Mouse (Mus musculus) thymus, postnatal 10 days (tissue): ENCODE measurements around the gene D230025D16Rik.
A peak's percentile ranks its signal among the peaks of the same experiment; 100 is the strongest.
"Not testable (repeated sequence)": the region's sequence is repeated elsewhere in the genome, so short reads cannot be mapped to it uniquely, and the experiment has no call there.

Source experiments
- DNase-seq, 2 experiments: peaks; one replicate each; pipeline ENCODE4 v3.0.0; 2021; ENCODE audit warnings: low spot score in 2 of 2

The D230025D16Rik gene

DNA sequence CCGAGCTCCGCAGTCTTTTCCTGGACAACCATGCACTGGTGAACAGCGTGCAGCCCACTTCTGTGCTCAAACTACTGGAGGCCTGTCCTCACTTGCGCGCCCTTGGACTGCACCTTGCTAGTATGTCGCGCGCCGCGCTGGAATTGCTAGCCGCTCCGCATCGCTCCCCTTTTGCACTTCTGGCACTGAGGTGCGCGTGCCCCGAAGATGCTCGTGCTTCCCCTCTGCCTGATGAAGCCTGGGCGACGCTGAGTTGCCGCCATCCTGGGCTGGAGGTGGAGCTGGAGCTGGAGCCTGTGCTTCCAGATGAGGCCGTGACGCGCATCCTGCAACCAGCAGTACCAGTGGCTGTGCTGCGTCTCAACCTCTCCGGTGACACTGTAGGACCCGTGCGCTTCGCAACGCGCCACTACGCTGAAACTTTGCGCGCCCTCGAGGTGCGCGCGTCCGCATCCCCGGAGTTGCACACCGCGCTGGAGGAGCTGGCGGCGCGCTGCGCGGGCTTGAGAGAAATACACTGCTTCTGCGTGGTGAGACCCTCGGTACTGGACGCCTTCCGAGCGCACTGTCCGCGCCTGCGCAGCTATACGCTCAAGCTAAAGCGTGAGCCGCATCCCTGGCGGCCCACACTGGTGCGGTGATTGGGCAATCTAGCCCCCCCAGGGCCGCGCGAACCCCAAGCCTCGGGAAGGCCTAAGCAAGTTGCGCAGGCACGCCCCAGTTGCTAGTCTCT is 43.6 kb downstream of the D230025D16Rik start:
- DNase-seq: no peak

DNA sequence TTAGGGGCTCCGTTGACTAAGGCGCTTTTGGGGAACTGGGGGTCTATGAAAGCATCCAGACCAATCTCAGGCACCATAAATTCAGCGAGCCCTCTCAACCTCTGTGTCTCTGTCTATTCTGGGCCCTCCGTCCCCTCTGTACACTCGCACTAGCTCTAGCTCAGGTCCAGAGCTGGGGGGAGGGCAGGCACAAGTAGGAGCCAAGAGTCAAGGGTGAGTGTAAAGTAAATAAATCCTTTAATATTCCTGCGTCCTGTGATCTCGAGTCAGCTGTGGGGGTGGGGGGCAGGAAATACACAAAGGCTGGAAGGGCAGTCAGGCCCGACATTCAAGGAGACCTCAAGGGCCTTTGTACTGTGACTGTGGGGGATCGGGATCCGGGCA is 44.1 kb downstream of the D230025D16Rik start:
- no peak for DNase-seq

DNA sequence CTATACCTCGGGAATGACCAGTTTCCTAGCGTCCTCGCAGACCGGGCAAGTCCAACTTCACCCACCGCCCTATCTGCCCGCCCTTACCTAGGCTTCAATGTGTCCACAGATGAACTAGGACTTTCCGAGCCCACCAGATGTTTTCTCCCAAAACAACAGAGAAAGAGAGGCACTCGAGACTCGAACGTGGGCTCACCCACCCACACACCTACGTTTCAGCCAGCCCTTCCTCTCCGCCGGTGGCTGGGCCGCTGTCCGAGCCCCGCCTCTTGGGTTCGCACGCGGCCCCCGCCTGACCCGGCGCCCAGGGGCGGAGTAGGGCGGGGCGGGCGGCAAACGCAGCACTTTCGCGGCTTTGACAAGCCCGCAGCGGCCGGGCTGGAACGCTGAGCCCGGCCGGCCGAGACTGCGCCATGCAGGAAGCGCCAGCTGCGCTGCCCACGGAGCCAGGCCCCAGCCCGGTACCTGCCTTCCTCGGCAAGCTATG is 44.6 kb downstream of the D230025D16Rik start, which contains the start of gene Hsf4:
TSS of gene Hsf4 (plus strand) at position 341 of the 487 bp plus-strand sequence.
- DNase-seq: no peak

DNA sequence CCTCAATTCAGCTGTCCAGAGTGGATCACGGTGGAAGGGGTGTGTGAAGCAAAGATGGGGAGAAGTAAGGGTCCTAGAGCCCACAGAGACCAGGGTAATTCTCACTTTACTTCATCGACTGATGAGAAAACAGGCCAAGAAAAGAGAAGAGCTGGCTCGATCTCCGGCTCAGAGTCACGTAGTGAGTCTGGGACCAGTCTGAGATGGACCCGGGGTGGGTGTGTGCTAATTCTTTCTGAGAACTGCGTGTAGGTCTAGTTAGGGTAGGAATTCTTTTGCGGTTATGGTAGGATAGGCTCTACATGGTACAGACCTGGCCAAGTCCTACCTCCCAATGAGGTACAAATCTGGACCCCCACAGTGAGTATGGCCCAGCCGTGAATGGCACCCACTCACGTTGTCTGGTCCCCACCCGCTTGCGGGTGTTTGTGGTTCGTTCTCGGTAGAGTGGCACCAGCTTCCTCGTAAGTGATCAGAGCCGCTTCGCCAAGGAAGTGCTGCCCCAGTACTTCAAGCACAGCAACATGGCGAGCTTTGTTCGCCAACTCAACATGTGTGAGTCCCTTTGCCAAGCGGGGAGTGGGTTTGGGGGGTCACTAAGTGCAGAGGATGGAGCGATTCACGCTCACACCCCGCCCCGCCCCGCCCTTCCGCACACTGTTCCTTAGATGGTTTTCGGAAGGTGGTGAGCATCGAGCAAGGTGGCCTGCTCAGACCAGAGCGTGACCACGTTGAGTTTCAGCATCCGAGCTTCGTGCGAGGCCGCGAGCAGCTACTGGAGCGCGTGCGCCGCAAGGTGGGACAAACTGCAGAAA is 45.4 kb downstream of the D230025D16Rik start:
- DNase-seq: no peak

DNA sequence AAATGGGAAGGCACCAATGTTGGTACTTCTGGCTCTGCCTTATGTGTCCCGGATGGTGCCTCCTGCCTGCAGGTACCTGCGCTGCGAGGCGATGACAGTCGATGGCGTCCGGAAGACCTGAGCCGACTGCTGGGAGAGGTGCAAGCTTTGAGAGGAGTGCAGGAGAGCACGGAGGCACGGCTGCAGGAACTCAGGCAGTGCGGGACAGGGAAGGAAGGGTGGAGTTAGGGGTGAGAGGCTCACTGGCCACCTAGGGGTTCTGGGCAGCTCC is 45.9 kb downstream of the D230025D16Rik start:
- DNase-seq: no peak

DNA sequence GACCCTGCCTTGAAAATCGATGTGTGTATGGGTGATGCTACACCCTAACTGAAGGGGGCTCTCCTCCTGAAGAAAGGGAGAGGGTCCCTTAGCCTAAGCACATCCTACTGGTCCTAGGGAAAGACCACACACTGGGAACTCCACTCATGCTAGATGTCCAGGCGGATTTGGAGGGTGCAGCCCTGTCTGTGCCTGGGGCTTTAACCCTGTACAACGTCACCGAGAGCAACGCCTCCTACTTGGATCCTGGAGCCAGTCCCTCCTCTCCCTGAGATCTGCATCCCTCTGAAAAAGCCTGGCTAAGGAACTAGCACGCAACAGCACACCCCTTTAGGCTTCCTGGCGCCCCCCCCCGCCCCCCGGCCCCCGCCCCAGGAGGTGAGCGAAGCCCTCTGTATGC is 50.4 kb downstream of the D230025D16Rik start:
- DNase-seq: no peak

DNA sequence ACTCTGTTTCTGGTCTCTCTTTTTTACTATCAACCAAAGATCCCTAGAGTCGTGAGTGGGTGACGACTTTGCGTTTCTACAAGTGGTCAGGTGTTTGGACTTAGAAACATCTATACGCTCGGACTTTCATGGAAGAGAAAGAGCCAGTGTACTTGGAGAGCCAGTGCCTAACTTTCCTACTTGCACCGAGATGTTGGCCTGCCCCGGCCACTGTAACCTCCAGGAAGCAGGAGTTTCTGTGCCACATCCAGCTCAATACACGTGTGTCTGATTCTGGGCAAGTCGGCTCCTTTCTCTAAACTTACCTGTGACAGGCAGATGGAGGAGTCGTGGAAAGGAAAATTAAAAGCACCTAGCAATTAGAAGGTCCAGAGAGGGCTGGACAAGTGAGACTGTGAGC is 50.9 kb downstream of the D230025D16Rik start, which contains the start of gene Nol3:
TSS of gene Nol3 (plus strand) at position 301 of the 400 bp plus-strand sequence.
- DNase-seq: no peak

DNA sequence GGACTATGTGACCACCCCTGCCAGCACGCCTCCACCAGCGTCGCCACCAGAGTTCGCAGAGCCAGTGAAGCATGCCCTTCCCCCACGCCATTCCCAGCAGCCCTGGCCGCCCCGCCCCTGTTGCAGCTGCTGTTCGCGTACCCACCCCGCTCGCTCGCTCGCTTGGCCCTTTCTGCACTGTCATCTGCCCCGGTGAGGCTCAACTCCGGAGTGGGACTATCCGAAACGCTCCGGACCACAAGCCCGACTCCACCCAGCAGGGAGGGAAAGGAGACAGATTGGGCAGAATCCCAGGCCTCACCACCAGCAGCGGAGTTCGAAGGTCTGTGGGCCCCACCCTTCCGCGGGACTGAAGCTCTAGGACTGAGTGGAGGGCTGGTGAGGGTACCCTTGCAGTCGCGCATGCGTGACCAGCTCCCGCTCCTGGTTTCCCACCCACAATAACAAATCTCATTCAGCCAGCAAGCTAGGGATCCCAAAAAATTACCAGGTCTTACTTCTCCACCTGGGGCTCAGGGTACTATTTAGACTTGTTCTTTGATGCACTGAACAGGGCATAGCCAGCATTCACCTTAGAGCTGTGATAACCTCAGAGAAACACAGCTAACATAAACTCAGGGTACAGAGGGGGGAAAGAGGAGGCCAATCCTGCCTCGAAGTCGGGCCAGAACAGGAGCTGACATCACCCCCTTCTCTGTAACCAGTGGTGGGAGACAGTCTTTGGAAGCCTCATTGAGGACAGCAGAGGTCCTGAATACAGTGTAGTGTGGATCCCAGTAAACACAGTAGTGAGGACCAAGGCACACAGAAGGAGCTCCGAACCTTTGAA is 51.6 kb downstream of the D230025D16Rik start:
- peak in 1 of 2 experiments; percentile 36 for DNase-seq

DNA sequence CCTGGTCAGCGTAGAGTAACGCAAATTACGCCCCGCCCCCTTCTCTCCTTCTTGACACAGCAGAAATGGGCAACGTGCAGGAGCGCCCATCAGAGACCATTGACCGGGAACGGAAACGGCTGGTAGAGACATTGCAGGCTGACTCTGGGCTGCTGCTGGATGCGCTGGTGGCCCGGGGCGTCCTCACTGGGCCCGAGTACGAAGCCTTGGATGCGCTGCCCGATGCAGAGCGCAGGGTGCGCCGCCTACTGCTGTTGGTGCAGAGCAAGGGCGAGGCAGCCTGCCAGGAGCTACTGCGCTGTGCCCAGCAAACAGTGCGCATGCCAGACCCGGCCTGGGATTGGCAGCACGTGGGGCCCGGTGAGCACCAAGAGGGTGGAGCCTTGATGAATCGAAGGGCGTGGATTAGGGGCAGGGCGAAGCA is 54.0 kb downstream of the D230025D16Rik start:
- DNase-seq: no peak

DNA sequence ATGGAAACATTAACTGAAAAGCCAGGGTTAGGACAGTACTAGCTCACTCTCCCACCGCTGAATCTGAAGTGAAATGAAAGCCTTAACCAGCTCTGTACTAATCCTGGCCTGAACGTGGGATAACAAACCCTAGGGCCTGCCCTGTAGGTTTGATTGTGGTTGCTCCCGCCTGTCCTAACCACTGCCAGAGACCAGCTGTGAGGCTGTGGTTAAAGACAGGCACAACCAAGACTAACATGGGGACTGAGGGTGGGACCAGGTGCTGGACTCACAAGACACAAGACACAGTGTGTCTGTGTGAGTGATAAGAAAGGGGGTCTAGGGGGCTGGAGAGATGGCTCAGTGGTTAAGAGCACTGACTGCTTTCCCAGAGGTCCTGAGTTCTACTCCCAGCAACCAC is 55.6 kb downstream of the D230025D16Rik start:
- DNase-seq: no peak

DNA sequence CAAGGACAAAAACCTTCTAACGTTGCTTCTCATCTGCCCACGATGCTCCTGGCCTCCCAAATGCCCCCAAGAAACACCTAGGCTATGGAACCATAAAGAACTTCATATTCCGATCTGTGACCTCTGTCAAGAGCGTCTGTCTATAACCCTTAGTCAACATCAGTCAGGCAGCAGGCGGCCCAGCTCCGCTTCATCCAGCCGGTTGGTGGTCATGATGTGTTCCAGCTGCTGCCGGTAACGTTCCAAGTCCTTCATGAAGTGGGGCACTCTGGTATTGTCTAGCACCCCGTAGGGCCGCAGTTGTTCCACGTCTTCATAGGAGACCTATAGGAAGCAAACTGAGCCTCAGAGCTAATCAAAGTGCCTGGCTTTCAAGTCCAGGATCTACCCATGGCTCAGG is 56.9 kb downstream of the D230025D16Rik start:
- DNase-seq: no peak

DNA sequence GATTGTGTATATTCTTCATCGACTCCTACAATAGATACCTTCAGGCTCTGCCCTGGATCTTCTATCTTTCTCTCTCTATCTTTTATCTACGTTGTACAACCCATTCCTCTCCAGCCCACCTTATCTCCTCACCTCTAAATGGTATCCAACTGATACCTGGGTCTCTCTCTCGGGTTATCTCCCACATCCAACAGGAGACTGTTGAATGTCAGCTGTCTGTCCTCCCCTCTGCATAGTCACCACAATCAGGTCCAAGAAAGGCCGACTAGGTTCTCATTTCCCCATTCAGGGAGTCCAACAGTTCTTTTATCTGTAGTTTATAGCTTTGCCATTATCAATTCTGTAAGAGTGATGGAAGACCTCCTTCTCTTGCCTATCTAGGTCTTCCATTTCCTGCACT is 57.3 kb downstream of the D230025D16Rik start:
- no peak for DNase-seq

DNA sequence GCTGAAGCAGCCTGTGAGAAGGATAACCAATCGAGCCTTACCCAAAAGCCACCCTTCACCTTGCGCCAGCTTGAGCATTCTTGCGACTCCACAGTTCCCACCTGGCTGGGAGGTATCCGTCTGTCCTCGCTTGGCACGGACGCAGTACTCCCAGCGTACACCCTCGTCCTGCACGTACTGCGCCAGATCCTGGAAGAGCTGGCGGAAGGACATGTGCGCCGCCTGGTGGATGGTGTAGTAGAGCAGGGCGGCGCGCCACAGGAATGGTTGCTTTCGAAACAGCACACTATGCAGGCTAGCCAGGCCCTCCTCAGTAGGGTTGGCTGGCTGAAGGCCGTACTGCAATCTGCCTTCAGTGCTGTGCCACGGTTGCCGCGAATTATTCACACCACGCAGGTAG is 58.1 kb downstream of the D230025D16Rik start:
- DNase-seq: peak in 1 of 2 experiments; percentile 57

DNA sequence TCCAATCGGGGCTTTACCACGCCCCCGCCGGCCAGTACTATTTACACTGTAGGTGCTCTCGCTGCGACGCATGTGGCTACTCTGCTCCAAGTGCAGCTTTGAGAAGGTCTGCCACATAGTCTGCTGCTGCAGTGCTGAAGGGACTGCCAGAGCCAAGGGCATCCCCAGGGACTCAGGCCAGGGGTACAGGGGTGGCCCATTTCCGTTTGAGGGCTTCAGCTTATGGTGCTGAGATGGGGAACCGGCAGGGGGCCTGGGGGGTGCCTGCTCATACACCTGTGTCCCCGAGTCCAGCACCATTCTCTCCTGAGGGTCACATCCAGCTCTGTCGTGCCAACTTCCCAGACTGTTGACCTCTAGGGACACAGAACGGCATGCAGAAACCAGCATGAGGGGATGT is 60.6 kb downstream of the D230025D16Rik start:
- no peak for DNase-seq

DNA sequence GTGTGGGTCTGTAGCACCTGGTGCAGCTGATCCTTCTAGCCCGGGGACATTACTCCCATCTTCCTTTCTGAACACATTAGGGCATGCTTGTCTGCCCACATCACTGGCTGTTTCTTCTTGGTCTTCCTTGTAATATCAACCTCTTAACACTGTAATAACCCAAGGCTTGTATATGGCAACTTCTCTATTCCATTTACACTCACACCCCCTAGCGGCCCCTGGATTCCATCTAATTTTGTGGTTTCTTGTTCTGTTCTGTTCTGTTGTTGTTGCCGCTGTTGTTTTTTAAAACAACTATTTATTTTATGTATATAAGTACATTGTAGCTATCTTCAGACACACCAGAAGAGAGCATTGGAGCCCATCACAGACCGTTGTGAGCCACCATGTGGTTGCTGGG is 62.0 kb downstream of the D230025D16Rik start:
- no peak for DNase-seq

DNA sequence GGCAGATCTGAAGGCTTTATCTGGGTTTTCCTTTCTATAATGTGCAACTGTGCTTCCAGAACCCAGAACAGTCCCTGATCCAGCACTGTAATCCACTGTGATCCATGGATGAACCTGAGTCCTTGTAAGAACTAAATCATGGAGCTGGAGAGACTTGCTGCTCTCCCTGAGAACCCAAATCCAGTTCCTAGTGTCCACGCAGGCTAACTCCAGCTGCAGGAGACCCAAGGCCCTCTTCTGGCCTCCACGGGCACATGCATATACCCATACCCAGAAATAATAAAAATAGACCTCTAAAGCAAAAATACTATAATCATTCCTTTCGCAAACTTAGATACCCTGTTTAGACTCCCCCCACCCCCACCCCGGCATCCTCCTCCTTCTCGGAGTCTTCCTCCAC is 63.3 kb downstream of the D230025D16Rik start:
- DNase-seq: no peak

DNA sequence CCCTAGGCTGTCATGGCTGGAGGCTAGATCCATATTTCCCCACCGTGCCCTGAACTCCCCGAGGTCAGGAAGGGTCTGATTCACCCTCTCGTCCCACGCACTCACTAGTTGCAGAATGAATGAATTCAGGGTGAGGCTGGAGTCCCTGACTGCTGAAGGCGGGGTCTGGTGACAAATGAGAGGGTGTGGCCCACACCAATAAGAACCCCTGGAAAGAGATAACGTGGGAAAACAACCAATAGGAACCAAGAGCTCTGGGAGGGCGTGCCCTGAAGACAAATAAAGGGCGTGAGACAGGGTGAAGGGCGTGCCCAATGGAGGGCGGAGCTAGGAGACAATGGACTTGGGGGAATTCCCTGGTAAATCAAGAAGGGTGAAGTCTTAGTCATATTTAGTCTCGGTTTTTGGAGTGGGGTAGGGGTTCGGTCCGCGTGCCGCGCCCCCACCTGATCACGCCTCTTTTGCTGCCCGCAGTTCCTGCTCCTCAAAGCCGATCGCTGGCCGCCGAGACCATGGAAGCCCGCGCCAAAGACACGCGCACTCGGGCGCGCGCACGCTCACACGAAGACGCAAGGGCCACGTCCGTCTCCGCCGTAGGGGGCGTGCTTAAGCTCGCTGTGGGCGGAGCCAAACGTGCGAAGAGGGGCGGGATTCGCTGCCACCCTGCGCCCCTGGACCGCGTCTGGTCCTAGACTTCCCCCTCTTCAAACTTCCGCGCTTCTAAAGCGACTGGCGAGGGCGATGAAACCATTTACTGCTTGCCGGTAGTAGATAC is 64.2 kb downstream of the D230025D16Rik start:
- DNase-seq: peak; percentile 94 to 97

DNA sequence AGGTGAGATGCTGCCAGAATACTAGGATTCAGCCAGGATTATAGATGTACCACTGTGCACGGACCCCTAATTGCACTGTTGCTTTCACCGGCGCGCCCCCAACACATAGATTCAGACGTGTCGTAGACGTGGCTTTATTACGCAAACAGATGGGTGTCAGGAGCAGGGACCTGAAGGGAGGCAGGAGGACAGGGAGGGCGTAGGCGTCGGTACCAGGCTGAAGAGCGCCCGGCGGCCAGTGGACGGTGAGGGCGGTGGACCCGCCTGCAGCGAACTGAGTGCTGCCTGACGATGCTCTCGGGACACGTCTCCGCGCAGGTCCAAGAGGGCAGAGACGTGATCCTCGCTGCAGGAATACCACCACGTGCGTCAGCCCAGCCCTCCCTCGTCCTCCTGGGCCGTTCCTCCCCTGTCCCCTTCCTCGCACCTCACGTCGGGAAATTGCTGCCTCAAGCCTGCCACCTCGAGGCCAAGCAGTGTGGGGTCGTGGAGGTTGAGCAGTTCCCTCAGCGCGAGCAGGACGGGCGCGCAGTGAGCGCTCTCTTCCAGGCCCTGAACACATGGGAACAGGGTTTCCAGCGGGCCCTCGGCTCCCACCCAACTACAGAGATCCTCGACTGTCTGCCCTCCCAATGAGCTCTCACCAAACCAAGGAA is 65.0 kb downstream of the D230025D16Rik start, which contains the start of gene 4931428F04Rik:
TSS of gene 4931428F04Rik (minus strand) at position 60 of the 656 bp plus-strand sequence.
- DNase-seq: peak; percentile 55 to 58

DNA sequence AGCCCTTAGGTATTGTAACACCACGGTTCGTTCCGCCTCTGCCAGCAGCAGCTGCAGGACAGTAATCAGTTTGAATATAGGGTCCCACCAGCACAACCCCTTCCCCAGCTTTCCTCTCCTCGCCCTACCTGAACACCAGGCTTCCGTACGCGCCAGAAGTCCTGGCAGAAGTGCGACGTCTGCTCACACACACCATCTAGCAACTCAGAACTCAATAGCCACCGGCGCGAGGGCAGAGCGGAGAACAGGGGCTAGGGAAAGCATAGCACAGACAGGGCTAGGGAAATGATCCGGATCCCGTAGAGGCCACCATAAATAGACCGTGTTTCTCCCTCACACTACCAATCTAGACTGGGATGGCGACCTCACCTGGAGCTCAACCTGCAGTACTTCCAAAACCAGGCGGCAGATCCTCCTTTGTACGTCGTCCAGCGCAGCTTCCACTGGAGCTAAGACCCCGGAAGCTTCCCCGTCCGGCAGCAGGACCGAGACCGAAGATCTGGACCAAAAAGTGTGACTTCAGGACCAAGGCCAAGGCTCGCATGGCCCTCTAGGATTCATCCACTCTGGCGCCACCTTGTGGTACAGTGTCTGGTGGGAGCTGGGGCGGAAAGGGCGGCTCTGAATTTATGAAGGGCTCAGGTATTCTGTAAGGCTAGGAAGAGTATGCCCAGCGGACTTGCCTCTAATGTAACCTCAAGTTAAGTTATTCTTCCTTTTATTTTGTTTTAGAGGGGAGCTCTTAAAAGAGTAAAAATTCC is 65.8 kb downstream of the D230025D16Rik start:
- DNase-seq: peak; percentile 80 to 95

DNA sequence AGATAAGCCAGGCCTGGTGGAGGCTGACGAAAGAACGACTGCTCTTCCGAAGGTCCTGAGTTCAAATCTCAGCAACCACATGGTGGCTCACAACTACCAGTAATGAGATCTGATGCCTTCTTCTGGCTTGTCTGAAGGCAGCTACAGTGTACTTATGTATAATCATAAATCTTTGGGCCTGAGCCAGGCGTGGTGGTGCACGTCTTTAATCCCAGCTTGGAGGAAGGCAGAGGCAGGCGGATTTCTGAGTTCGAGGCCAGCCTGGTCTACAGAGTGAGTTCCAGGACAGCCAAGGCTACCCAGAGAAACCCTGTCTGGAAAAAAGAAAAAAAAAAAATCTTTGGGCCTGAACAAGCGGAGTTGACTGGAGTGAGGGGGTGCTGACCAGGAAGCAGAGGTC is 66.4 kb downstream of the D230025D16Rik start:
- DNase-seq: not testable (repeated sequence)
